Mouse (Mus musculus): Measurements from ENCODE around the gene 9530077C05Rik. TPM values are rescaled to one million over a fixed set of nuclear protein-coding genes. Genes with fewer than 3 reads are reported as not detected.

The 9530077C05Rik gene
- polyA plus RNA-seq, 1 experiment = not detected

DNA sequence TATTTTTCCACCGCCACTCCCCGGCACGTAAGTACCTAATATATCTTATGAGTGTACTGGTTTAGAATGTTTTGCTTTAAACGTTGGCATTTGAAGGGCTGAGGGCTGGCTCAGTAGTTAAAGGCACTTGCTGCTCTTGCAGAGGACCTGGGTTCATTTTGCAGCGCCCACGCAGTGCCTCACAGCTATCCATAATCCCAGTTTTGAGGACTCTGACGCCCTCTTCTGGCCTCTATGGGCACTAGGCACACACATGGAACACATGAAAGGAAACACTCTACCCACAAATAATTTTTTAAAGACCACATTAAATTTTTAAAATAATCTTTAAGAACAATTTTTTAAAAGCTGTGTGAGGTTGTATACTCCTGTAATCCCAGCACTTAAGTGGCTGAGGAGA is 1.8 kb upstream of the 9530077C05Rik start:
- TF ChIP-seq CTCF (IDR thresholded peaks at IDR 0.05; ENCODE audit: insufficient read depth, low read depth, low read length) (no peak), POLR2A (IDR thresholded peaks at IDR 0.05; ENCODE audit: insufficient read depth, low read depth, low read length) (no peak)
- Histone ChIP-seq H3K4me1 (ENCODE audit: control insufficient read depth, insufficient read depth, low read length) (peaks cover 6% of the 10 kb centered on the region), H3K27ac (ENCODE audit: insufficient read depth, low read depth, low read length) (no peak overlapping the region), H3K4me3 (ENCODE audit: insufficient read depth, low read depth, low read length) (no peak overlapping the region)
- WGBS = 63% methylated on average over 7 of the region's 7 CpGs

DNA sequence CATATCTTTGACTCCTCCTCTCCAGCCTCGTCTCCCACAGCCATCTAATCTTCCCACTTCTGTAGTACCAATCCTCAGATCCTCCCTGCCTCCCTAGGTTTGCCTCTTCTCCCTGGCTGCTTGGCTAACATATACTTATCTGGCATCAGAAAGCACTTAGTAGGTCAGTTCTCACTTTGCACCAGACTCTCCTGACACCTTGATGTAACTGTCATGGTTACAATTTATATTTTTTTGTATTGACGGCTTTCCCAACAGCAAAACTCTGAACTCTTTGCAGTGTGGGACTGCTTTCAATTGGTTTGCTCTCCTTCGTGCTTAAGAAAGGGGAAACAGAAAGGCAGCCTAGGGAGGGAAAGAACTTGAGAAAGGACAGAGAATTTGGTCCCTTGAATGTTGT is 4.9 kb downstream of the 9530077C05Rik start:
- no peak for TF ChIP-seq CTCF (IDR thresholded peaks at IDR 0.05; ENCODE audit: insufficient read depth, low read depth, low read length)
- Histone ChIP-seq H3K27ac (ENCODE audit: insufficient read depth, low read depth, low read length) (no peak overlapping the region), H3K4me1 (ENCODE audit: control insufficient read depth, insufficient read depth, low read length) (peaks cover 10% of the 10 kb centered on the region), H3K4me3 (ENCODE audit: insufficient read depth, low read depth, low read length) (no peak overlapping the region)
- WGBS = 84% methylated on average over 3 of the region's 3 CpGs

DNA sequence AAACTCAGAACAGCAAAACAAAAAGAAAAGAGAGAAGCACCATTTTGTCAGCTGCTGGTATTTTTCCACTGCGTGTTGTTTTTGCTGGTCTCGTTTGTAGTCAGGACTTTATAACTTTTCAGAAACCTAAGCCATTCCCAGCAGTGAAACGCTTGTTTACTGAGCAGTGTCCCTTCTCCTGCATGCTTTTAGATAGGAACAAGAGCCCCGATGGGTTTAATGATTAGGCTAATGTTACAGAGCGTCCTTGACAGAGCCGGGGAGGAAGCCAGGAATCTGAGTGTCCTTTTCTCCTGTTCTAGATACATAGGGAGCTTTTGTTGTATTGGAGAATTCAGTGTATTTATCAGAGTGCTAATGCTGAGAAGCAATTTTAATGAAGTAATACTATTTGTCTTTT is 6.2 kb downstream of the 9530077C05Rik start:
- TF ChIP-seq CTCF (IDR thresholded peaks at IDR 0.05; ENCODE audit: insufficient read depth, low read depth, low read length) (no peak), POLR2A (IDR thresholded peaks at IDR 0.05; ENCODE audit: insufficient read depth, low read depth, low read length) (no peak)
- Histone ChIP-seq H3K27ac (ENCODE audit: insufficient read depth, low read depth, low read length) (peak overlapping the region; percentile 75), H3K4me1 (ENCODE audit: control insufficient read depth, insufficient read depth, low read length) (peaks cover 10% of the 10 kb centered on the region), H3K4me3 (ENCODE audit: insufficient read depth, low read depth, low read length) (no peak overlapping the region)
- 27% methylated on average over 6 of the region's 6 CpGs for WGBS

DNA sequence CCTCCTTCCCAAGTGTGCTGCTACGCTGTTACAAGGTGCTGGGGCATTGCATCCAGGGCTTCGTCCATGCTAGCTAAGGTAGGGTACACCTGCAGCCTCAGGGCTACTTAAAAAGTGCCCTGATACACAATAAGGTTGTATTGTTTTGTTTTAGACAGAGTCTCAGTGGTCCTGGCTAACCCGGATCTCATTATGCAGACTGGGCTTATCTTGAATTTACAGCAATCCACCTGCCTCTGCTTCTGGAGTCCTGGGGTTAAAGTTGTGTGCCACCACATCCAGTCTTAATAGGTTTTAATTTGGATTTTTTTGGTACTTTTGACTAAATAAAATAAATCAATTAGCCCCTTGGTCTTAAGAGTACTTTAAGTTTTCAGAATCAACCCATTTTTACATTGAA is 8.6 kb downstream of the 9530077C05Rik start:
- no peak overlapping the region for H3K27ac ChIP-seq (ENCODE audit: insufficient read depth, low read depth, low read length)
- peaks cover 3% of the 10 kb centered on the region for H3K4me1 ChIP-seq (ENCODE audit: control insufficient read depth, insufficient read depth, low read length)
- no peak overlapping the region for H3K4me3 ChIP-seq (ENCODE audit: insufficient read depth, low read depth, low read length)
- no peak for TF ChIP-seq CTCF (IDR thresholded peaks at IDR 0.05; ENCODE audit: insufficient read depth, low read depth, low read length)
- no peak for TF ChIP-seq POLR2A (IDR thresholded peaks at IDR 0.05; ENCODE audit: insufficient read depth, low read depth, low read length)
- 87% methylated on average over 3 of the region's 3 CpGs for WGBS

- Histone ChIP-seq H3K27ac (ENCODE audit: insufficient read depth, low read depth, low read length) (no peak overlapping the region), H3K4me1 (ENCODE audit: control insufficient read depth, insufficient read depth, low read length) (peaks cover 3% of the 10 kb centered on the region), H3K4me3 (ENCODE audit: insufficient read depth, low read depth, low read length) (no peak overlapping the region)
- 63% methylated on average over 7 of the region's 7 CpGs for WGBS
- TF ChIP-seq CTCF (IDR thresholded peaks at IDR 0.05; ENCODE audit: insufficient read depth, low read depth, low read length) (no peak), POLR2A (IDR thresholded peaks at IDR 0.05; ENCODE audit: insufficient read depth, low read depth, low read length) (no peak)
Observed at GRCm38 (mm10) chr9:22420491-22420890, 9.2 kb downstream of the 9530077C05Rik start.

DNA sequence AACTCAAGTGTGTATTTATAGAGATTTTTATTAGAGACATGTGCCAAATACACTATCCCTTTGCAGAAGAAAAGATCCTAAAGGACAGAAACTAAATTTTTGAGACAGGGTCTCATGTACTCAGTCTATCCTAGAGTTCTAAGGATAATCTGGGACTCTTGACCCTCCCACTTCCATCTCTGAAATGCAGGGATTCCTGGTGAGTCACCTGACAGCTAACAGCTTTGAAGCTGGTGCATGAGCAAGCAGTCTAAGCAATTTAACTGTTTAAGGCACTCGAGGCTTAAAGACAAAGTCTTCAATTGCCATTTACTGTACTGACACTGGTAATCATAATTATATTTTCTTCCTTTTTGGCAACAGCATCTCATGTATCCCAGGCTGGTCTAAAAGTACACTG is 11.2 kb downstream of the 9530077C05Rik start:
- H3K4me3 ChIP-seq (ENCODE audit: insufficient read depth, low read depth, low read length) = no peak overlapping the region
- peaks cover 3% of the 10 kb centered on the region for H3K4me1 ChIP-seq (ENCODE audit: control insufficient read depth, insufficient read depth, low read length)
- H3K27ac ChIP-seq (ENCODE audit: insufficient read depth, low read depth, low read length) = no peak overlapping the region
- WGBS = 38% methylated on average over 1 of the region's 1 CpGs
- no peak for TF ChIP-seq POLR2A (IDR thresholded peaks at IDR 0.05; ENCODE audit: insufficient read depth, low read depth, low read length)

- Histone ChIP-seq H3K4me1 (ENCODE audit: control insufficient read depth, insufficient read depth, low read length) (0 out of 2 replicates have a peak, but pooled peaks cover 3% of the 10 kb centered on the region), H3K27ac (ENCODE audit: insufficient read depth, low read depth, low read length) (no peak overlapping the region), H3K4me3 (ENCODE audit: insufficient read depth, low read depth, low read length) (no peak overlapping the region)
- TF ChIP-seq CTCF (IDR thresholded peaks at IDR 0.05; ENCODE audit: insufficient read depth, low read depth, low read length) = no peak
- TF ChIP-seq POLR2A (IDR thresholded peaks at IDR 0.05; ENCODE audit: insufficient read depth, low read depth, low read length) = no peak
- WGBS = 64% methylated on average over 1 of the region's 1 CpGs
Observed at GRCm38 (mm10) chr9:22423507-22423906, 12.2 kb downstream of the 9530077C05Rik start.

DNA sequence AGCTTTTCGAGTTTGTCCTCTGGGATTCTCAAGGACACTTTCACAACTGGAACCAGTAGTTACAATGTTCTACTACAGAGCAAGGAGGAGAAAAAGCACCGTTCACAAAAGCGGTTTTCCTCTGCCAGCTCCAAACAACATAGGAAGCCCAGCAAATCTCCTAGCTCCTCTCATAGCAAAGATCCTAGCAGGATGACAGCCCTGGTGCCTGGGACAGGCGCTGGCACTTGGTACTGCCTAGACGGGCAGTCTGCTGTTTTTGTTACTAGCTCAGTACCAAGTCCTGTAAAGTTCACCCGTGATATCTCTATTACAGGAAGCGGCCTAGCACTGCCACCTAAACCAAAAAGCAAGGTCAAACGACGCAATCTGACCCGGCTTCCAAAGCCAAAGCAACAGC is 12.9 kb downstream of the 9530077C05Rik start:
- no peak for TF ChIP-seq POLR2A (IDR thresholded peaks at IDR 0.05; ENCODE audit: insufficient read depth, low read depth, low read length)
- no peak for TF ChIP-seq CTCF (IDR thresholded peaks at IDR 0.05; ENCODE audit: insufficient read depth, low read depth, low read length)
- H3K4me1 ChIP-seq (ENCODE audit: control insufficient read depth, insufficient read depth, low read length) = peaks cover 6% of the 10 kb centered on the region; the same call in 1 of the 2 replicates
- WGBS = 80% methylated on average over 10 of the region's 10 CpGs
- H3K4me3 ChIP-seq (ENCODE audit: insufficient read depth, low read depth, low read length) = no peak overlapping the region
- no peak overlapping the region for H3K27ac ChIP-seq (ENCODE audit: insufficient read depth, low read depth, low read length)

GRCm38 (mm10) chr9:22424719-22425118 is 13.4 kb downstream of the 9530077C05Rik start:
- Histone ChIP-seq H3K27ac (ENCODE audit: insufficient read depth, low read depth, low read length) (no peak overlapping the region), H3K4me3 (ENCODE audit: insufficient read depth, low read depth, low read length) (no peak overlapping the region), H3K4me1 (ENCODE audit: control insufficient read depth, insufficient read depth, low read length) (peaks cover 6% of the 10 kb centered on the region; the same call in 1 of the 2 replicates)
- WGBS = 93% methylated on average over 4 of the region's 4 CpGs
- TF ChIP-seq POLR2A (IDR thresholded peaks at IDR 0.05; ENCODE audit: insufficient read depth, low read depth, low read length) (no peak), CTCF (IDR thresholded peaks at IDR 0.05; ENCODE audit: insufficient read depth, low read depth, low read length) (no peak)

GRCm38 (mm10) chr9:22428028-22428665 is 16.8 kb downstream of the 9530077C05Rik start:
- Histone ChIP-seq H3K4me3 (ENCODE audit: insufficient read depth, low read depth, low read length) (no peak overlapping the region), H3K27ac (ENCODE audit: insufficient read depth, low read depth, low read length) (no peak overlapping the region), H3K4me1 (ENCODE audit: control insufficient read depth, insufficient read depth, low read length) (peaks cover 8% of the 10 kb centered on the region)
- 68% methylated on average over 4 of the region's 4 CpGs for WGBS
- no peak for TF ChIP-seq CTCF (IDR thresholded peaks at IDR 0.05; ENCODE audit: insufficient read depth, low read depth, low read length)
- TF ChIP-seq POLR2A (IDR thresholded peaks at IDR 0.05; ENCODE audit: insufficient read depth, low read depth, low read length) = no peak
